Mouse (Mus musculus) Patski (cell line): Measurements from ENCODE around the gene Mrm1. TPM values are rescaled to one million over a fixed set of nuclear protein-coding genes. Genes with fewer than 3 reads are reported as not detected.

Experiments used
- ATAC-seq: fragments of 100-300 bp; one replicate; pipeline ENCODE4 v1.8.0; 2021
- CTCF ChIA-PET: fragments of 350-600 bp; sonication (Branson Sonifier 250); formaldehyde crosslinking; loops from one replicate; lab custom pipeline; 2022; ENCODE audit warnings: inconsistent platforms; lab: Charles Lee
- POLR2A ChIA-PET: fragments of 350-600 bp; sonication (Branson Sonifier 250); formaldehyde crosslinking; loops from one replicate; lab custom pipeline; 2022; ENCODE audit warnings: antibody characterized with exemption, inconsistent platforms; lab: Charles Lee
- DNase-seq: peaks from one replicate; pipeline ENCODE4 v3.0.0-alpha.2; 2011; ENCODE audit warnings: low read depth, low spot score
- H3K27me3 ChIP-seq: fragments of 371-371 bp; one replicate; pipeline ENCODE4 v1.5.1; 2021
- CTCF ChIP-seq: fragments of 100-300 bp; IDR thresholded peaks from one replicate; pipeline ENCODE4 v1.5.1; 2021
- in situ Hi-C: fragments of 300-500 bp; cut with MboI; formaldehyde crosslinking; loops from 3 replicates; pipeline ENCODE4 v1.11.1; 2018; ENCODE audit warnings: low pct_unique_long_range_greater_than_20kb, mixed read lengths
- polyA plus RNA-seq: library from polyadenylated mRNA; unstranded; gene quantifications from one replicate; pipeline ENCODE4 v1.2.3, GENCODE M21; 2021

Mrm1 gene
- polyA plus RNA-seq, 1 experiment from 2014 or later = 16.7 TPM

DNA sequence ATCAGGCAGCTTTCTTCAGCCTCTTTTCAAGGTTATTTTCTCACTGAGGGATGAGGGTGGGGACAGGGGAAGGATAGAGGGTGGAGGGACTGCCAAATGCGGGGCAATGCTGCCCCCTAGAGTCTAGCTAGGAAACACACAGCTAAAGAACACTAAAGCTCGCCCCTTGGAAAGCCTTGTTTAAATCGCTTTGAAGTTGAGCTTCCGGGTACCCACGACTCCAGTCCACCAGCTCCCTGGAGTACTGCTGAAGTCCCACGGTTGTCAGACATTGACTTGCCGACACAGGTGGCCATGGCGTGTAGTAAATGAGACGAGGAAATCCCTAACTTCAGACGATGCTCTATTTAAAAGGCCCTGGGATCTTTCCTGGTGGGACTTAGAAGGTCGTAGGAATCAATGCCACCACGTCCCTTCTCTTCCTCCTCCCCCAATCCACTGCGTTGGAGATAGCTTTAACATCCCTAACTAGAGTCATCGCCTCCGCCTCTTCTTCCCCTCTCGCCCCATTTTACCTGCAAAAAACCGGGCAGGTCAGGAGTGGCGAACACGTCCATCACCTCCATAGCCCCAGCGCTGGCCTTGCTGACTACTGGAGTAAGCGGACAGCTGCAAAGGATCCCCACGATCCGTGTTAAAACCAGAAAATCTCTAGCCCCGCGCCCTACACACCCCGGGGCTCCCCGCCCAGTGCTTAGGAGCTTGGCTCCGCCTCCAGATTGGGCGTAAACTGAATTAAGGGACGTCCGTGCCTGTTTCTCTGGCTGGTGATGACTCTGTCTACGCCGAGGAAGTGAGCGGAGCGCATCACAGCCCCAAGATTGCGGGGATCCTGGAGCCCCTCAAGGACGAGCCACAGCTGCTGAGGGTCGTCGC, 992 bp downstream of the Mrm1 start:
- H3K27me3 ChIP-seq = no peaks in the 10 kb centered on the region
- ATAC-seq = peak; percentile 54
- in situ Hi-C loops = loop anchor here (5.0 to 10.0 kb wide), 2 partner anchors 551 to 674 kb away; no protein-coding TSS in a partner anchor
- POLR2A ChIA-PET = interaction anchor here (0.6 to 3.3 kb wide), 5 partner anchors 11 to 447 kb away, joined by 3 to 16 read pairs (median 4); partner anchors contain the start of genes Dhrs11 and Ggnbp2
- CTCF ChIA-PET = interaction anchor here (0.7 to 1.9 kb wide), 11 partner anchors 10 to 568 kb away, joined by 3 to 11 read pairs (median 4); partner anchors contain the start of gene Dhrs11
- TF ChIP-seq CTCF = peak; percentile 89
- DNase-seq = no peak

DNA sequence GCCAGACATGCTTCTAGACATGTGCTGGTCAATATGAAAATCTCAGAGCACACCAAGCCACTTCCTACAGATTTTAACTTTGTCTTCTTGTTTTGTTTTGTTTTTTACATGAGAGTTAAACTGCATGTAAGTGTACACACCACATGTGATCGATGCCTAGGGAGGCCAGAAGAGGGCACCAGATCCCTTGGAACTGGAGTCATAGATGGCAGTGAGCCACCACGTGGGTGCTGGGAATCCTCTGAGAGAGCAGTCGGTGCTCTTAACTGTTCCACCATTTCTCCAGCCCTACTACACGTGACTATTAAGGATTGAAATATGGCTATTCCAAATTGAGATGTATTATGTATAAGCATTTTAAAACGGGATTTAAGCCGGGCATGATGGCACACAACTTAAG, 2.0 kb downstream of the Mrm1 start:
- in situ Hi-C loops = loop anchor here (5.0 to 10.0 kb wide), 2 partner anchors 550 to 673 kb away; no protein-coding TSS in a partner anchor
- ATAC-seq (no peak), DNase-seq (no peak)
- peak; percentile 46 for TF ChIP-seq CTCF
- no peaks in the 10 kb centered on the region for H3K27me3 ChIP-seq
- ChIA-PET CTCF (interaction anchor here (1.1 to 1.4 kb wide), 6 partner anchors 19 to 553 kb away, joined by 3 to 6 read pairs (median 3); no protein-coding TSS in a partner anchor), POLR2A (interaction anchor here (0.6 to 2.0 kb wide), 2 partner anchors 53 to 446 kb away, joined by 3 to 6 read pairs; partner anchors contain the start of gene Ggnbp2)

DNA sequence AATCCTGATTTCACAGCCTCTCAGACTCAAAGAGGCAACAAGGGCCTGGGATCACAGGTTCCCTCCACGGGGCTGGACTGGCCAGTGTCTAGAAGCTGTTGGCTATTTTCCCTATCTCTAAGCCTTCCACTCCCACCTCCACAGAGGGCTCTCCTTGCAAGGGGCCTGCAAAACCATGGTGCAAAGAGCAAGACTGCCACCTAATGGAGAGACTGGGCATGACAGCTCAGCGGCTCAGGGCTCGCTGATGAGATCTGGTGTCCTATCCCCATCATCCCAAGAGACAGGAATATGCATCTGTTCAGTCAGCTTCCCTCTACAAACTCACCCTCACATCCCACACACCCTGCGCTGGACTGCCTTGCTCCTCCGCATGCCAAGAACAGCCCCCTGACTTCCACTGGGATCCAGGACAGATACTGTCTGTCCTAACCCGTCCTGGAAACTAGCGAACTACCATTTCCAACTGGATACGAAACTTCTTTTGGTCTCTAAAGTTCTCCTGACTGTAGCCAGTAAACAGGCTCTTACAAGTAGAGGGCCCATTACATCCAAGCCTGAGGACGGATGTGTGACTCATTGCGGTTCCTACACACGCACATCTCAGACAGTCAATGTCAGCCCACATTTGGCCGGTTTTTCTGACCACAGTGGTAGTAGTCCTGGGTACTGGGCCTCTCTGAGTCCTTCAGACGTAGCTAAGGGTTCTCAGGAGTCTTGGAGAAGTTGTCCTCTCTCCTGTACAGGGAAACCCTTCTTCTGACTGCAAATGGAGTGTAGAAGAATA, 5.4 kb downstream of the Mrm1 start:
- CTCF ChIA-PET = interaction anchor here (0.6 to 2.0 kb wide), 11 partner anchors 9 to 551 kb away, joined by 3 to 7 read pairs (median 3); no protein-coding TSS in a partner anchor
- ATAC-seq = peak; percentile 7
- no peak for DNase-seq
- in situ Hi-C loops = loop anchor here (10.0 kb wide), 1 partner anchor 669 kb away; no protein-coding TSS in a partner anchor
- peak; percentile 86 for TF ChIP-seq CTCF
- H3K27me3 ChIP-seq = no peaks in the 10 kb centered on the region
- POLR2A ChIA-PET = interaction anchor here (1.1 kb wide), 1 partner anchor 13 kb away, joined by 3 read pairs; no protein-coding TSS in a partner anchor

DNA sequence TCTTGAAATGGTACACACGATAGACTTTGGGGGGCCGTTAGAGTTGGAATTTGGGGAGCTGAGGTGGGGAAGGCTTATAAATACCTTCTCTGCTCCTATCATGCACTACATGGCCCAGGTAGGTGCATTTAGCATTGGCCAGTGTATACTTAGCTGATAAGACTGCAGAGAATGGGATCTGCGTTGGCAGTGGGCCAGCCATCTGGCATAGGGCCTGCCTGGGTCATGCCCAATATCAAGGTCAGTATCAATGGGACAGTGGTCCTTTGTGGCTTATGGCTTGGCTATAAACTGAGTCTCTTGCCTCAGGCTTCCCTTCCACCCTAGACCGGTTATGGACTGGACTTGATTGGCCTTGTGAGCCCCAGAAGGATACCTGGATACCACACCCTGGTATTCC, 14.9 kb downstream of the Mrm1 start:
- no peak for TF ChIP-seq CTCF
- DNase-seq (no peak), ATAC-seq (no peak)
- peaks cover 14% of the 10 kb centered on the region for H3K27me3 ChIP-seq
- CTCF ChIA-PET = interaction anchor here (1.1 kb wide), 1 partner anchor 9 kb away, joined by 5 read pairs; no protein-coding TSS in a partner anchor
- in situ Hi-C loops = no loop called here
- POLR2A ChIA-PET = no interaction called here

DNA sequence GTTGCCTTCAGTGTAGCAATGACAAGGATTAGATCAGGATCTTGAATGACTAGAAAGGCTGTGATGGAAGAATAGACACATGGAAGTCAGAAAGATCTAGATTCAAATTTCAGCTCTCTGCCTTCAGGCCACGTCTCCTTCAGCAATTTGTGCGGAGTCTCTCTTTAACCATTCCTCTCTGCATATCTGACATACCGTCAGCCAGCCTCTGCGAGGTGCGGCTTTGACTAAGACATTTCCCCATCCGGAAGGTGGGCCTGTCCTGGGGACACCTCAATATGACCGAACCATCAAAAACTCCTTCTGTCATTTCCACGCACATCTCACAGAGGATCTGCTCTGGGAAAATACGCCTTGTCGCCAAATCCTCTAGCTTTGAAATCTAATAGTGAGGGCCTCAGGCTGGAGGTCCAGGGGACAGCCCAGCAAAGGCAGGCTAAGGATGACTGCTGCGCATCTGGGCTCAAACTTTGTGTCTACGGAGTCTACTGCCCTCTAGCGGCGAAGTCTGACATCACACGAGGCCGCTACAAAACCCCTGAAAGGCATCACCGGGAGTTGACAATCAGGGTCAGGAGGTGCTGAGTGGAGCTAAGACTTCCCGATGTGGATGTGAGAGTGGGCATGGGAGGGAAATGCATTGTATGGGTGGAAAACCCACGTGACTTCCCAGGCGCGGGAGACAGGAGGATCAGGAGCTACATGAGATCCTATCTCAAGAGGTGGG, 21.5 kb downstream of the Mrm1 start:
- ChIA-PET POLR2A (no interaction called here), CTCF (interaction anchor here (0.7 to 2.6 kb wide), 16 partner anchors 8 to 610 kb away, joined by 3 to 21 read pairs (median 4); partner anchors contain the start of gene Mrm1)
- ATAC-seq (peak; percentile 65), DNase-seq (no peak)
- in situ Hi-C loops = loop anchor here (5.0 kb wide), 1 partner anchor 365 kb away; no protein-coding TSS in a partner anchor
- H3K27me3 ChIP-seq = peaks cover 12% of the 10 kb centered on the region
- peak; percentile 84 for TF ChIP-seq CTCF

DNA sequence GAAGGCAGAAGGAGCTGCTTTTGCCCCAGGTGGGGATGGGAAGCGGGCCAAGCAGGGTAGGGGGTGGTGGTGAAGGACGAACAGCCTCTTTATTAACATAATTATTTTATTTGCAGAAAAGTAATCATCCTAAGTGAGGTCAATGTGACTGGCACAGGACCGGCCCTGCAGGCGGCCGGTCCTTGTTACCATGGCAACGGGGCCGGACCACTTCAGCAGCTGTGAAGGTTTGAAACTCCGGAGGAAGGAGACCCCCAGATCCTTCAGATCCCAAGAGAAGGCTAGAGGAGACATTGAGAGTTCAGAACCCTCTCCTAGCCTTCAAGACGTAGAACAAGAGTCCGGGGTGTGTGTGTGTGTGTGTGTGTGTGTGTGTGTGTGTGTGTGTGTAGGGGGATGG, 22.3 kb downstream of the Mrm1 start:
- no peak for DNase-seq
- no peak for TF ChIP-seq CTCF
- H3K27me3 ChIP-seq = peaks cover 8% of the 10 kb centered on the region
- CTCF ChIA-PET = interaction anchor here (1.0 to 2.6 kb wide), 5 partner anchors 9 to 533 kb away, joined by 3 to 21 read pairs (median 13); no protein-coding TSS in a partner anchor
- in situ Hi-C loops = loop anchor here (5.0 kb wide), 1 partner anchor 365 kb away; no protein-coding TSS in a partner anchor
- no peak for ATAC-seq
- POLR2A ChIA-PET = no interaction called here

DNA sequence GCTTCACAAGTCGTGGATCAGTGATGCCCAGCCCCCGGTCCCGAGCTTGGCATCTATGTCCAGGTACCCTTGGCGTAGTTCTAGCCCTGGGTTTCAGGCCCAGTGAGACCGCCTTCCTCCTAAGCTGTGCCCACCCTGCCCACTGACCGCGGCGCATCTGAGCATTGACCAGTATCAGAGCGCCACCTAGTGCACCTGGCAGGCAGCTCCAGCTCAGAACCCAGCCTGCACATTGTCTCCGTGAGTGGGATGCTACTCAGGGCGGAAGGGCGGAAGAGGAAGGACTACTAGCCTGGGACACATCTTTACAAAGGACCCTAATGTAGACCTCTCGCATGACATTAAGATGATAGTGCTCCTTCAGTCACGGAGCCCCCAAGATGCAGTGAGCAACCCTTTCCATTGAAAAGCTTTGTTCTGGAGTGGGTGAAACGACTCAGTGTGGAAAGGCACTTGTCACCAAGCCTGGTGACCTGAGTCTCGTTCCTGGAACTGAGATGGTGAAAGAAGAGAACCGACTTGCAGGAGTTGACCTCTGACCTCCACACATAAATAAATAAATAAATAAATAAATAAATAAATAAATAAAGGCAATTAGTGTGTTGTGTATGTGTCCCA, 24.7 kb downstream of the Mrm1 start:
- no peaks in the 10 kb centered on the region for H3K27me3 ChIP-seq
- ATAC-seq = no peak
- DNase-seq = no peak
- POLR2A ChIA-PET = interaction anchor here (0.6 to 0.9 kb wide), 2 partner anchors 281 to 380 kb away, joined by 3 to 7 read pairs; partner anchors contain the start of gene Aatf
- in situ Hi-C loops = loop anchor here (5.0 kb wide), 2 partner anchors 67 to 362 kb away; no protein-coding TSS in a partner anchor
- peak; percentile 98 for TF ChIP-seq CTCF
- CTCF ChIA-PET = interaction anchor here (1.0 to 2.5 kb wide), 8 partner anchors 19 to 530 kb away, joined by 3 to 13 read pairs (median 4); no protein-coding TSS in a partner anchor

DNA sequence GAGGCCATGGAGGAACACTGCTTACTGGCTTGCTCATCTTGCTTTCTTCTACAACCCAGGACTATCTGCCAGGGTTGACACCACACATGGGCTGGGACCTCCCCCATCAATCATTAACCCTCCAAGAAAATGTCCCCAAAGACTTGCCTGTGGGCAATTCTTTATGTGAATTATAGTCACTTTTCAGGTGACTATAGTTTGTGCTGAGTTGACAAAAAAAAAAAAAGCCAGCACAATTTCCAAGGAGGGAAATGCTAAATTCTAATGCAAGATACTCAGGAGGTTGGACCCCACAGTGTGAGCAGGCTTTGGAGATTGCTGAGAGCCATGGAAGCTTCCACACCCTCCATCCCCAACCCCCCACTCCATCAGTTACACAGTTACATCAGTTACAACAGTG, 25.8 kb downstream of the Mrm1 start:
- DNase-seq = no peak
- in situ Hi-C loops = loop anchor here (5.0 kb wide), 1 partner anchor 66 kb away; no protein-coding TSS in a partner anchor
- no peak for ATAC-seq
- ChIA-PET POLR2A (interaction anchor here (0.9 kb wide), 1 partner anchor 280 kb away, joined by 3 read pairs; the partner anchor contains the start of gene Aatf), CTCF (interaction anchor here (1.1 to 2.5 kb wide), 5 partner anchors 41 to 529 kb away, joined by 3 to 13 read pairs (median 6); no protein-coding TSS in a partner anchor)
- no peak for TF ChIP-seq CTCF
- no peaks in the 10 kb centered on the region for H3K27me3 ChIP-seq
